Mouse (Mus musculus) embryo, embryonic 10.5 days (tissue): Measurements from ENCODE around the gene Serinc2.
"Not testable (repeated sequence)": the region's sequence is repeated elsewhere in the genome, so short reads cannot be mapped to it uniquely, and the experiment has no call there.

Source experiments
- DNase-seq: peaks from one replicate; pipeline ENCODE4 v3.0.0-alpha.2; 2015; ENCODE audit warnings: low spot score

The Serinc2 gene

DNA sequence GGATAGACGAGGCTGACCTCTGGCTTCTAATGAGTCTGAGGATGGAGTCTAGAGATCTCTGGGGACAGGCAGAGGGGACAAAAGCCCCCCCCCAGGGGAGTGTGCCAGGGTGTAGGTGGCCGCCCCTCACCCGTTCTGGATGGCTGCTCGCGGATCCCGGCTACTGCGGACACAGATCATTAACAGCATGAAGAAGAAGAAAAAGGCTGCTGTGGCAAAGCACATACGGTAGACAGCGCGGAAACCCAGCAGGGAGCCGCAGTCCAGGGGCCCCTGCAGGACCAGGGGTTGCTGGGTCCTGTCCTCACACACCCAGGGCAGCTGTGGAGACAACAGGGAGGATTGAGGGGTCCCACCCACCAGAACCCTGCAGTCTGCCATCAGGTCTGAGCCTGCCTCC, 14.9 kb downstream of the Serinc2 start:
- no peak for DNase-seq

DNA sequence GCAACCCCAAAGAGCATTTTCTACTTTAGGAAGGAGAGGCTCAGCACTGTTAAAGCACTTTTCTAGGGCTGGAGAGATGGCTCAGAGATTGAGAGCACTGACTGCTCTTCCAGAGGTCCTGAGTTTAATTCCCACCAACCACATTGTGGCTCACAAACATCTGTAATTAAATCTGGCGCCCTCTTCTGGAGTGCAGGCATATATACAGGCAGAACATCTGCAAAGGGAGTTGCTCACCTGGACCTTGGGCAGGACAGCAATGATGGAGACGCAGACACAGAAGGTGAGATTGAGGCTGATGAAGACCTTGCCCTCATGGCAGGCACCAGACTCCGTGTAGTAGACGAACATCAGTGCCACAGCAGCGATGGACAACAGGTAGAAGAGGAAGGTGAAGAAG, 18.6 kb downstream of the Serinc2 start:
- no peak for DNase-seq

GRCm38 (mm10) chr4:130252441-130253157, 26.4 kb downstream of the Serinc2 start:
- DNase-seq: peak; percentile 30

GRCm38 (mm10) chr4:130251763-130252162, 27.2 kb downstream of the Serinc2 start:
- DNase-seq: no peak

- no peak for DNase-seq
Observed at GRCm38 (mm10) chr4:130251172-130251705, 27.8 kb downstream of the Serinc2 start.

DNA sequence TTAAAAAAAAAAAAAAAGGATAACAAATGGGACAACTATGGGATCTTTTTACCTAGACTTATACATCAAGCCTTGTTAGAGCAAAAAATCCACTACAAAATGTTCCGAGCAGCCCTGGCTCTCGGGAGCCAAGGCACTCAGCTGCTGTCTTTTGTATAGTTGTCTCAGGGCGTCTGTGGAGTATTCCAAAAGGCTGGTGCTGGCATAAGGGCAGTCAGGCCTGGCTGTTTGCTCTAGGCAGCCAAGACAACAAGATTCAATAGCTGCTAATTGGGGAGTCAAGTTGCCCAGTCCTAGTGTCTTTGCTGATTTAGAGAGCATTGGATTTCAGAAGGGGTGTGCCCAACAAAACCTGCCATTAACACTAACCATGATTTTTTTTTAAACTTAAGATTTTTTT, 30.4 kb downstream of the Serinc2 start:
- no peak for DNase-seq

GRCm38 (mm10) chr4:130246132-130246531, 32.9 kb downstream of the Serinc2 start:
- DNase-seq: peak; percentile 89

- no peak for DNase-seq
Observed at GRCm38 (mm10) chr4:130244749-130245148, 34.3 kb downstream of the Serinc2 start.

DNA sequence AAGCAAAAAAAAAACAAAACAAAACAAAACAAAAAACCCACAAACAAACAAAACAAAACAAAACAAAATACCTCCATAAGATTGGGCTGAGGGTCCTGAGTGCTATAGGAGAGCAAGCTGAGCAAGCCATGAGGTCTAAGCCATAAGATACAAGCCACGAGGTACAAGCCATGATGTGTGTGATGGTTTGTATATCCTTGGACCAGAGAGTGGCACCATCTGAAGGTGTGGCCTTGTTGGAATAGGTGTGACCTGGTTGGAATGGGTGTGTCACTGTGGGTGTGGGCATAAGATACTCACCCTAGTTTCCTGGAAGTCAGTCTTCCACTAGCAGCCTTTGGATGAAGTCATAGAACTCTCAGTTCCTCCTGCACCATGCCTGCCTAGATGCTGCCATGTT, 35.4 kb downstream of the Serinc2 start:
- DNase-seq: not testable (repeated sequence)

- DNase-seq: no peak
Observed at GRCm38 (mm10) chr4:130242956-130243355, 36.0 kb downstream of the Serinc2 start.

GRCm38 (mm10) chr4:130240695-130241094, 38.3 kb downstream of the Serinc2 start:
- DNase-seq: peak; percentile 26

- DNase-seq: no peak
Observed at GRCm38 (mm10) chr4:130237607-130238006, 41.4 kb downstream of the Serinc2 start.

GRCm38 (mm10) chr4:130236361-130236760, 42.6 kb downstream of the Serinc2 start:
- DNase-seq: peak; percentile 12

DNA sequence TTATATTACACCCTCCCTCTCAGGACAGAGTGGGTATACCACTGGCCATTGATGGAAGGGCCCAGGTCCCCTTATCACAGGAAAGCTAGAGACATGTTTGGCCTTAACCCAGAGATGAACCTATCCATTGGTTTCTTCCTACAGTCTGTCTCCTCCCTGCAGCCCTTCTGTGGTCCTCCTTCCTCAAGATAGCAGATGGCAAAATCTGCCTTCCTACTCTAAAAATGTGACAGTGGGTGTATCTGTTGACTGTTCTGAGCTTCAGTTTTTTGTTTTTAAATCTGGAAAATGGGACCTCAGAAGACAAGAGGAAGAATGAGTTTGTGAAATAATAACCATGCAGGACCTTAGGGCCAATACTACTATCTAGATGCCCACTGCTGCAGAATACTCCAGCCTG, 54.9 kb downstream of the Serinc2 start:
- DNase-seq: no peak

GRCm38 (mm10) chr4:130222179-130222578, 56.8 kb downstream of the Serinc2 start, which contains the start of gene Gm853:
Gene Gm853, minus strand, starts transcription at chr4:130222401.
- DNase-seq: no peak

GRCm38 (mm10) chr4:130220176-130220575, 58.8 kb downstream of the Serinc2 start:
- no peak for DNase-seq

GRCm38 (mm10) chr4:130215392-130215791, 63.6 kb downstream of the Serinc2 start:
- DNase-seq: no peak

DNA sequence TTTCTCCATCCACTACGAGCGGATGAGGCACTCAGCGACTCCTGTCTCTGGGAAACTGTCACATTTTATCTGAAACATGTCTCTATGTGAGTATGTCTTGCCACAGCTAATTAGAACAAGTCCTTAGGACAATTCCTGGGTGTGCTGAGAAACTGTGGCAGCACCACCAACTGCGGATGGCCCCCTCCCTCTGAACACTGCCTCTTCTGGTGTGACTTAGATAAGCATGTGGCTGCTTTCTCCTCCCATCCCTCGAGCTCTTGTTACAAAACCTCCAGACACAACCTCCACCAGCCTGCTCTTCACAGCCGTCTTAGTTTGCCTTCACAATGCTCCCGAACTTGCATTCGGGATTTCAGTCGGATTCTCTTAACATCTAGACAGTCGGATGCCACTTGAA, 65.1 kb downstream of the Serinc2 start:
- DNase-seq: no peak

- DNase-seq: no peak
Observed at GRCm38 (mm10) chr4:130213197-130213596, 65.8 kb downstream of the Serinc2 start.

DNA sequence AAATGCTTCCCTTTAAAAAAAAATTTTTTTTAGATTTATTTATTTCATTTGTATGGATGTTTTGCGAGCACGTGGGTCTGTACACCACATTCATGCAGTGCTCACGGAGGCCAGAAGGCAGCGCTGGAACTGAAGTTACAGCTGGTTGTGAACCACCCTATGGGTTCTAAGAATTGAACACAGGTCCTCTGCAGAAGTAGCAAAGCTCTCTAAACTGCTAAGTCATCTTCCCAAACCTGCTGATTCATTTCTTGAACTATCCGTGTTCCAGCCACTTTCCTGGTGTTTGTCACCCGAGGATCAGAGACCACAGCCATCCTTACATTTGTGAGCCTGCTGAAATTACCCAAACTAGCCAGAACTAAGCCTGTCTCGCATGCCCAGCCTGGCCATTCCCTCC, 66.6 kb downstream of the Serinc2 start:
- DNase-seq: no peak

DNA sequence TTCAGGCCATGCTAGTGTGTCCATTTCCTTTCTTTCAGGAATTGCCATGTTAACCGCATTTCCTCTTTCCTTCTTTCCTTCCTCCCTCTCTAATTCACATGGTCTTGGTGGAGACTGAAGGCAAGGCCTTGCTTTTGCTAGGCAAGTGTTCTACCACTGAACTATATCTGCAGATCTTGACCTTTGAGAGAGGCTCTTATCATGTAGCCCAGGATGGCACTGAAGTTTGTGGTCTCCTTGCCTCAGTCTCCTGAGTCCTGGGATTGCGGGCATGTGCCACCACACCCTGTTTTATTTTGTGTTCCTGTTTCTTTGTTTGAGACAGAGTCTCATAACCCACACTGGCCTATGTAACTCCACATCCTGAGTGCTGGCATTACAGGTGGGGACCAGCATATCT, 67.1 kb downstream of the Serinc2 start:
- no peak for DNase-seq
